Mouse (Mus musculus): ENCODE measurements at regions not wholly inside any gene's neighbourhood (a gene's known extent, or its start where the extent isn't known, plus 50 kb on each side); places are given as distances from the start of the nearest gene placed in this dataset.
A peak's percentile ranks its signal among the peaks of the same experiment; 100 is the strongest.

DNA sequence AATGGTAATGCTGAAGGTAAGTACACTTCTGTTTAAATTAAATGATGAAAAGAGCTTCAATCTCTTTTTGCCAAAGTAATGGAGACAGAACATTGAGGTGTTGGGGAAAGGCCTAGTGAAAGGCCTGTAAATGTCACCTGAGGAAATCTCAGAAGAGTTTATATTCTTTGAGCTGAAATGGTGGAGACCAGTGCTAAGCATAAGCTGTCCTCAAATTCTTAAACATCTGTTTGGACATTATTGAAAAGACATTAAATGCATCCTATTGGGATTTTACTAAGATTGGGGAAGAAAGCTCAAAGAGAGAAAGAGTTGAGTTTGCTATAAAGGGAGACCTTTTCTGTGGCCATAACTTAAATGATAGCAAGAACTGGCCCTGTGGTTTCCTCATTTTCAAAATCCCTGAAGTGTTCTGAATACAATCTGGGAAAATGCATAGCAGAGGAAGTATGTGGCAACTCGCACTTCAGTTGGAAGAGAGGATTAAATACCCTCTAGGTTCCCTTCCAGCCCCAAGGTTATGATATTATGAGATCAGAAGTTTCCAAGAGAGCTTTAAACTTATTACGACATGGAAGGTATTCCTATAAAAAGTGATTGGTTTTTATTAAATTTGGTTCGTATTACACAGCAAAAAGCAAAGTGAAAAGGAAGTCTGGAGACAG is 492.3 kb downstream of the 1190002N15Rik start:
- Histone ChIP-seq H3K4me3 (ENCODE audit: low read depth, low read length) (no peak overlapping the region), H3K36me3 (ENCODE audit: insufficient read depth) (no peaks in the 10 kb centered on the region), H3K9me3 (ENCODE audit: low read depth, low read length) (no peaks in the 10 kb centered on the region), H3K4me1 (ENCODE audit: insufficient read depth) (no peaks in the 10 kb centered on the region), H3K27me3 (ENCODE audit: insufficient read depth, low read length) (no peaks in the 10 kb centered on the region), H3K4me2 (no peak overlapping the region), H3K27ac (ENCODE audit: low read depth) (no peak overlapping the region), H3K9ac (no peak overlapping the region)
- no peak for TF ChIP-seq CTCF (IDR thresholded peaks at IDR 0.05; ENCODE audit: low read depth)
- ATAC-seq (ENCODE audit: insufficient read depth) (no peak), DNase-seq (no peak)
- WGBS = 80% methylated on average over 3 of the region's 3 CpGs

DNA sequence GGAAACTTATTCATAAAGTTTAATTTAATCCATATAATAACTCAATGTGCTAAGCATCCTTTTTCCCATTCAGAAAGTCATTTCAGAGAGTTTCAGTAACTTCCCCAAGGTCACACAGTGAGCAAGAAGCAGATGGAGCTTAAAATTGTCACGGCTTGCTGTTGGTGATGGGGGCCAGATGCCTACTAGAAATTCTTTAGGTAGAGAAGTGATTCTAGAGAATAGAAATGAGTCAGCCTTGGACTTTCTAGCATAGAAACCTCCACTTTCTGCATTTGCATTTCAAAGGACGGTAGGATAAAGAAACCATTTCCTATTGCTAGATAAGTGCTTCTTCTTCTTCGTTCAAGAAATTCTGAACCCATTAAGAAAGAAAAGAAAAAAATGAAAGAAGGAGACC is 514.1 kb downstream of the 1190002N15Rik start:
- TF ChIP-seq CTCF (IDR thresholded peaks at IDR 0.05; ENCODE audit: low read depth) = no peak
- Histone ChIP-seq H3K4me3 (ENCODE audit: low read depth, low read length) (no peak overlapping the region), H3K36me3 (ENCODE audit: insufficient read depth) (no peaks in the 10 kb centered on the region), H3K27me3 (ENCODE audit: insufficient read depth, low read length) (no peaks in the 10 kb centered on the region), H3K4me2 (no peak overlapping the region), H3K9me3 (ENCODE audit: low read depth, low read length) (no peaks in the 10 kb centered on the region), H3K27ac (ENCODE audit: low read depth) (no peak overlapping the region), H3K4me1 (ENCODE audit: insufficient read depth) (no peaks in the 10 kb centered on the region), H3K9ac (no peak overlapping the region)
- ATAC-seq (ENCODE audit: insufficient read depth) (no peak), DNase-seq (peak; percentile 7)
- WGBS = 64% methylated on average over 3 of the region's 3 CpGs

- no peak overlapping the region for H3K4me3 ChIP-seq (ENCODE audit: low read depth, low read length)
- no peaks in the 10 kb centered on the region for H3K36me3 ChIP-seq (ENCODE audit: insufficient read depth)
- 70% methylated on average over 1 of the region's 1 CpGs for WGBS
- TF ChIP-seq CTCF (IDR thresholded peaks at IDR 0.05; ENCODE audit: low read depth) = no peak
- no peak overlapping the region for H3K9ac ChIP-seq
- H3K27me3 ChIP-seq (ENCODE audit: insufficient read depth, low read length) = no peaks in the 10 kb centered on the region
- DNase-seq (no peak), ATAC-seq (ENCODE audit: insufficient read depth) (no peak)
- H3K27ac ChIP-seq (ENCODE audit: low read depth) = no peak overlapping the region
- no peak overlapping the region for H3K4me2 ChIP-seq
- H3K9me3 ChIP-seq (ENCODE audit: low read depth, low read length) = no peaks in the 10 kb centered on the region
- H3K4me1 ChIP-seq (ENCODE audit: insufficient read depth) = no peaks in the 10 kb centered on the region
Observed at GRCm38 (mm10) chr9:94021293-94021903, 516.5 kb downstream of the 1190002N15Rik start.

DNA sequence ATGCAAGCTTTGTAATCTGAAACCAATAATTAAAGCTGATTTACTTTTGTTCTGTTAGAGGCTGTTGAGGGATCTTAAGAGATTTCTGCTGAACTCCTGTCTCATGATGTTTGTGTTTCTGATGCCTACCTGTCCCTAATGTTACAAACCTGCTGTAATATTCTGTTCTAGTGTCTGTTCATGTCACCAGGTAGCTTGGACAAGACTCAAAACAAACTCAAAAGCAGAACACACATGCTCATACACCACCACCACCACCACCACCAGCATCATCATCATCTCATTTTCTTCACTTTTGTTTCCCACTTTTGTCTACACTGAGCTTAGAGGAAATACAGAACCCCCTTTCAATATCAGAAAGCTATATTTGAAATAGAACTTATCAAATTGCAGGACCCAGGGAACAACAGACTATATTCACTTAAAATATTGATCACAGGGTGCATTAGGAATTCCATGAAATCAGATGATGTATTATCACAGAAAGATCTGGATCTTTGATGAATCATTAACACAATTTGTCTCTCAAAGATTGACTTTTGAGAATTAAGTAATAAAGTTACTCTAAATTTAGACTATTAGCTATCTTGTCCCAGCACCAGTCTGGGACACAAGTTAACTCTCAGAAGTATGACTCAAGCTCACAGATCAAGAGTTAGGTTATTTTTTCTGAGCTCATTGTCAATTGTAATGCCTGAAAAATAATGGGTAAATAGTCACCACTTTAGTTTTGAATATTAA is 521.0 kb downstream of the 1190002N15Rik start:
- H3K4me1 ChIP-seq (ENCODE audit: insufficient read depth) = no peaks in the 10 kb centered on the region
- no peak overlapping the region for H3K9ac ChIP-seq
- no peak overlapping the region for H3K27ac ChIP-seq (ENCODE audit: low read depth)
- no peak for DNase-seq
- no peak overlapping the region for H3K4me3 ChIP-seq (ENCODE audit: low read depth, low read length)
- ATAC-seq (ENCODE audit: insufficient read depth) = no peak
- H3K9me3 ChIP-seq (ENCODE audit: low read depth, low read length) = no peaks in the 10 kb centered on the region
- H3K4me2 ChIP-seq = no peak overlapping the region
- no peaks in the 10 kb centered on the region for H3K27me3 ChIP-seq (ENCODE audit: insufficient read depth, low read length)
- no peaks in the 10 kb centered on the region for H3K36me3 ChIP-seq (ENCODE audit: insufficient read depth)
- TF ChIP-seq CTCF (IDR thresholded peaks at IDR 0.05; ENCODE audit: low read depth) = no peak

- Histone ChIP-seq H3K4me2 (no peak overlapping the region), H3K9me3 (ENCODE audit: low read depth, low read length) (no peaks in the 10 kb centered on the region), H3K27me3 (ENCODE audit: insufficient read depth, low read length) (no peaks in the 10 kb centered on the region), H3K36me3 (ENCODE audit: insufficient read depth) (no peaks in the 10 kb centered on the region), H3K4me1 (ENCODE audit: insufficient read depth) (no peaks in the 10 kb centered on the region), H3K27ac (ENCODE audit: low read depth) (no peak overlapping the region), H3K4me3 (ENCODE audit: low read depth, low read length) (no peak overlapping the region), H3K9ac (no peak overlapping the region)
- TF ChIP-seq CTCF (IDR thresholded peaks at IDR 0.05; ENCODE audit: low read depth) = no peak
- no peak for ATAC-seq (ENCODE audit: insufficient read depth)
- 72% methylated on average over 3 of the region's 3 CpGs for WGBS
- DNase-seq = no peak
Observed at GRCm38 (mm10) chr9:93992216-93992615, 545.7 kb downstream of the 1190002N15Rik start.

- H3K4me2 ChIP-seq = no peak overlapping the region
- H3K36me3 ChIP-seq (ENCODE audit: insufficient read depth) = no peaks in the 10 kb centered on the region
- ATAC-seq (ENCODE audit: insufficient read depth) (no peak), DNase-seq (no peak)
- no peak for TF ChIP-seq CTCF (IDR thresholded peaks at IDR 0.05; ENCODE audit: low read depth)
- H3K27me3 ChIP-seq (ENCODE audit: insufficient read depth, low read length) = no peaks in the 10 kb centered on the region
- H3K9me3 ChIP-seq (ENCODE audit: low read depth, low read length) = no peaks in the 10 kb centered on the region
- WGBS = 47% methylated on average over 1 of the region's 1 CpGs
- no peak overlapping the region for H3K9ac ChIP-seq
- H3K4me1 ChIP-seq (ENCODE audit: insufficient read depth) = no peaks in the 10 kb centered on the region
- H3K4me3 ChIP-seq (ENCODE audit: low read depth, low read length) = no peak overlapping the region
- H3K27ac ChIP-seq (ENCODE audit: low read depth) = no peak overlapping the region
Observed at GRCm38 (mm10) chr9:93991141-93991540, 546.7 kb downstream of the 1190002N15Rik start.

DNA sequence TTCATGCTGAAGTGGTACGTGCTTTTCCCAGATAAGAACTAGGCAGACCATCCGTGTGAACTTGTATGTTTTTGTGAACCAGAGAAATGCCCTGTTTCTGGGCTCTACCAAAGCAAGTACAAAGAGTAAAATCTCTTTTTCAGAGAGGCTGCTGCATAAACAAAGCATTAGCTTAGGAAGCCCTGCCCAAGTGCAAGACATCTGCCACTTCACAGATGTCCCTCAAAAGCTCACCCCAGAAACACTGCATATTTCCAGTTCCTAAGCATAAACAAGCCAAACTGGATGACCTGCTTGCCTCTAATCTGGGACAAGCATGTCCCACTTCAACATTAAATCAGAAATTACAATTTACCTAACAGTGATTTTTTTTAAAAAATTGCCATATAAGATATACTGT is 556.7 kb downstream of the 1190002N15Rik start:
- no peak for ATAC-seq (ENCODE audit: insufficient read depth)
- H3K4me1 ChIP-seq (ENCODE audit: insufficient read depth) = no peaks in the 10 kb centered on the region
- 25% methylated on average over 2 of the region's 2 CpGs for WGBS
- TF ChIP-seq CTCF (IDR thresholded peaks at IDR 0.05; ENCODE audit: low read depth) = no peak
- no peak overlapping the region for H3K4me3 ChIP-seq (ENCODE audit: low read depth, low read length)
- no peak overlapping the region for H3K9ac ChIP-seq
- no peaks in the 10 kb centered on the region for H3K9me3 ChIP-seq (ENCODE audit: low read depth, low read length)
- DNase-seq = peak; percentile 8
- no peaks in the 10 kb centered on the region for H3K27me3 ChIP-seq (ENCODE audit: insufficient read depth, low read length)
- H3K27ac ChIP-seq (ENCODE audit: low read depth) = no peak overlapping the region
- no peak overlapping the region for H3K4me2 ChIP-seq
- H3K36me3 ChIP-seq (ENCODE audit: insufficient read depth) = no peaks in the 10 kb centered on the region
